Mouse (Mus musculus) adrenal gland, postnatal 0 days (tissue): ENCODE data around the gene P3h2. TPM values are rescaled to one million over a fixed set of nuclear protein-coding genes. Genes with fewer than 3 reads are reported as not detected.

Experiments
- polyA plus RNA-seq: library from polyadenylated mRNA; unstranded; fragments of >200 nt; fragmentation: Nextera tagmentation; extraction: Ambion mirVana; gene quantifications from 2 replicates; pipeline ENCODE4 v1.2.1, GENCODE M21; 2015

P3h2 gene
- 3.1 and 3.3 TPM in 2 replicates for polyA plus RNA-seq

GRCm38 (mm10) chr16:26105115-26105974 is at the start of gene P3h2:
Gene P3h2 (minus strand): TSS chr16:26105784.

